Mouse (Mus musculus): ENCODE data around the gene Fance. TPM values are rescaled to one million over a fixed set of nuclear protein-coding genes. Genes with fewer than 3 reads are reported as not detected.
"Not testable (repeated sequence)": the region's sequence is repeated elsewhere in the genome, so short reads cannot be mapped to it uniquely, and the experiment has no call there.

Fance gene
- total RNA-seq, 2 experiments from 2014 or later, result 14.8 to 20.1 TPM

DNA sequence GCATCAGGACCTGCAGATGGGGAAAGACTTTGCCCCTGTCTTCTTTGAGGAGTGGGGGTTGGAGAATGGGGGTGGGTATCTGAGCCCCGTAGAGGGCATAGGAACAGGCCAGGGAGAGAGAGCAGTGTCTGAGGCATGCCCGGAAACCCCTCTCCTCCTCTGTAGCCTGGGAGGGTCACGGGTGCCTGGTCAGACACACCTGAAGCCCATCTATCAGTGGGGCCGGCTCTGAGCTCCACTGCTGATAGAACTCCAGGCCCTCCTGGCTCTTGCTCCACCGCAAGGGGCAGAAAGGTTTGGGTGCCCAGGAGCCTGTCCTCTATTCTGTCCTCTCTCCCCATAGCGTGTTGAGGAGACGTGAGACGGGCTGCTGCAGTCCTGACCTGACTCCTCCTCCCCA lies 12.4 kb downstream of the Fance start:
- DNase-seq, result no peak

- DNase-seq, result no peak
These were observed 13.6 kb downstream of the Fance start for GRCm38 (mm10) chr17:28326951-28327350.

- no peak for DNase-seq
These were observed 14.5 kb downstream of the Fance start for GRCm38 (mm10) chr17:28327673-28328325.

DNA sequence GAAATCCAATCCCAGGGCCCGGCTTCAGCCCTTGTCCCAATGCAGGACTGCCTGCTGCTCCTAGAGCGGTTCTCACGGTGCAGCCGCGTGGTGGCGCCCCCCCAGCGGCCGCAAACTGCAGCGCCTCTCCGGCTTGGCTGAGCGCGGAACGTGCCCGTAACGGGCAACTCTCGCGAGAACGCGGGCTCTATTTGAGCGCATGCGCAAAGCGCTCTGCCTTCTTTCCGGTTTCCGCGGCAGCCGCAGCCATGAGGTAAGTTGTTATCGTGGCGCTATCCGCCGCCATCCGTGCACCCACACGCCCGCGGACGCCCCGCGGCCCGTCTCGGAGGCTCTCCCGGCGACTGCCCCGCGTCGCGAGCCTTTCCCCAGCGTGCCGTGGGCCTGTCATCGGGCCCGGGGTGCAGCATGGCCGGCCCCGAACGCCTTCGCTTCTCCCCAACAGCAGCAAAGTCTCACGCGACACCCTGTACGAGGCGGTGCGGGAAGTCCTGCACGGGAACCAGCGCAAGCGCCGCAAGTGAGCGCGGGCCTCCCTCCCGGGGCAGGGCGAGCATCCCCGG lies 15.1 kb downstream of the Fance start, which contains the start of gene Rpl10a:
Rpl10a (plus strand) TSS at position 106 of the 563 bp plus-strand sequence.
- DNase-seq, result peak; percentile 99

GRCm38 (mm10) chr17:28328946-28329345 lies 15.6 kb downstream of the Fance start:
- DNase-seq, result peak; percentile 38

DNA sequence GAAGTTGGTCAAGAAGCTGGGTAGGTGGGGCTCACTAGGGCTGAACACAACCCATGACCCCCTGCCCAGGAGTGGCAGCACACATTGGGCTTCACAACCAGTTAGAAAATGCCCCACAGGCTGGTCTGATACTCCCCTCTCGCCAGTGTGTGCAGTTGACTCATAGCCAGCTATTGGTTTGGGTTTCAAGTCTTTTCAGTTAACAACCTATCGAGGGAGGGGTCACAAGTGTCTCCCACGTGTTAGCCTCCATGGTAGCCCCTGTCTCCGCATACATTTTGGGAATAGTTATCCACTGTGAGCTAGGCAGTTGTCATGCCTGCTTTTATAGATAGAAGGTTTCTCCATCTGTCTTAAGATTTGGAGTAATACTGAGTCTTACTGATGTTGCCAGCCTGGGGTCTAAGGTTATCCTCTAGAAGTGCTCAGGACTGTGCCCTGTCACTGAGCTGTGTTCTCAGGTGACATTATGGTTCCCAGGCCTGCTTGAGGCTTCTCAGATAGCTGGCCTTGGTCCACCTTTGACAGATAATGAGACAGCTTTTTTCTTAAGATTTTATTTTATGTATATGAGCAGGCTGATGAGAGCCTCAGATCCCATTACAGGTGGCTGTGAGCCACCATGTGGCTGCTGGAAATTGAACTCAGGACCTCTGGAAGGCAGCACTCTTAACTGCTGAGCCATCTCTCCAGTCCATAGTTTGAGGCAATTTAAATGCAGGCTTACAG lies 16.3 kb downstream of the Fance start:
- DNase-seq, result no peak

DNA sequence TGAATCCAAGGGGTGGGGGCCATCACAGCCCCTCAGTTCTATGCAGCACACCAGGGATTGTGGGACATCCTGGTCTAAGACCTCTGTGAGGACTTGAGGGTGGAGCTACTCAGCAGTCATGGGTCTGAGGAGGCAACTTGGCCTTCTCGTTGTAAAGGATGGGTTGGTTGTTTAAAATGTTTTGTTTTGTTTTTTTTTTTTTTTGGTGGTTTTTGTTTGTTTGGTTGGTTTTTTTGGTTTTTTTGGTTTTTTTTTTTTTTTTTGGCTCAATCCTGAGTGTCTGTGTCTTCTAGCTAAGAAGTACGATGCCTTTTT lies 16.9 kb downstream of the Fance start:
- DNase-seq, result no peak

- DNase-seq, result not testable (repeated sequence)
These were observed 17.3 kb downstream of the Fance start for GRCm38 (mm10) chr17:28330590-28330989.

GRCm38 (mm10) chr17:28331241-28332112 lies 18.2 kb downstream of the Fance start:
- no peak for DNase-seq

DNA sequence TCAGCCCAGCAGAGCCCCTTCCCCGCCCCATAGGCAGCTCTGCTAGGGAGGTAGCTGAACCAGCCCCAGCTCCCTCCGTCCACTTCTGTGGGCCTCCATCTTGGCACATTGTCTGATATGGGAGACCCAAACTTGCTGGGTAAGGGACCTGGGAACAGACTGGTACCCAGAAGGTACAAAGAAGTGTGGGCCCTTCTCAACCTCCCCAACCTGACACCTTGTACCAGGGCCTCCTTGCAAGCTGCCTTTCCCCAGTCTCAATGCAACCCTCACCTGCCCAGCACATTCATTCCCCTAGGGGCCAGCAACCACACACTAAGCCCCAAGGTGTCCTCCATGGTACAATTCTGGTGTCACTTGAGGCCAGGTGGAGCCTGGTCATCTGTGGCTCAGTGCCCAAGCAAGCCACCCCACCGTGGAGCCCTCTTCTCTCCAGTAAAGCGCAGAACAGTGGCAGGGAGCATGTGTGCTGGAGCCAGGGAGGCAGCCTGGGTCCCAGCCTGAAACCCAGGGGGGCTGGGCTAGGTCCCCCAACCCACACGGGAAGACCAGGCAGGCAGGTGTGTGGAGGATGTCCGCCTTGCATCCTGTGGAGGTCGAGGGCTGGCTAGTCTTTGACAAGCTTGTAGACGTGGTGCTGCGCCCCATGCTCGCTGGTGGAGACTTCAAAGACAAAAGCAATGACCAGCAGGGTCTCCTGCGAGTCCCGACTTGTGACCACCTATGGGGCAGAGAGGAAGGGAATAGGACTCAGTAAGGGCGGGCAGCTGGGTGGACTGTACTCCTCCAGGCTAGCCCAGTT lies 19.0 kb downstream of the Fance start:
- no peak for DNase-seq

DNA sequence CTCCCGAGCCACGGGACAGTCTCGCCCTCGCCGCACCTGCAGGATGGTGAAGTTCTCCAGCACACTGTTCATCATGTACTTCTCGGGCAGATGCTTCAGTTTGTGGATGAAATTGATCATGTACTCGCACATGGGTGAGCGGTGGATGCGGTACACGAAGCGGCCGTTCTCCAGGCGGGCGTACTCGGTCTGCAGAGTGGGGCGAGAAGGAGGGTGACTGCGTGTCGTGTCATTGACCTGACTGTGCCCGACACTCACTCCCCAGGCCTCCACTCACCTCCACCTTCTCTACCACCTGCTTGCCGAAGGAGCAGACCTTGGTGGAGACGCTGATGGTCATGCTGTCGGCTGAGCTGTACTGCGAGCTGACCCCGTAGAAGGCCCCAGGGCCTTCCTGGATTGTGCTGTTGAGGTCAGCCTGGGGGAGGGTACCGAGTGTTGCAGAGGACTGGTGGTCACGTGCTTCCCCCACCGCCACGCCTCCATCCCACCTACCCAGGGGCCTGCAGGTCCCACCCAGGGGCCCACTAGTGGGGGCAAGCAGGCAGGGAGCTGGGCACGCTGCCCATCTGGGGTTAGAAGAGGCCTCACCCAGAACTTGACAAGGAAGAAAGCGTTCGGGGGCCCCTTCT lies 19.7 kb downstream of the Fance start:
- no peak for DNase-seq

- DNase-seq, result no peak
These were observed 21.9 kb downstream of the Fance start for GRCm38 (mm10) chr17:28335267-28335666.

- DNase-seq, result no peak
These were observed 24.2 kb downstream of the Fance start for GRCm38 (mm10) chr17:28337547-28337946.

DNA sequence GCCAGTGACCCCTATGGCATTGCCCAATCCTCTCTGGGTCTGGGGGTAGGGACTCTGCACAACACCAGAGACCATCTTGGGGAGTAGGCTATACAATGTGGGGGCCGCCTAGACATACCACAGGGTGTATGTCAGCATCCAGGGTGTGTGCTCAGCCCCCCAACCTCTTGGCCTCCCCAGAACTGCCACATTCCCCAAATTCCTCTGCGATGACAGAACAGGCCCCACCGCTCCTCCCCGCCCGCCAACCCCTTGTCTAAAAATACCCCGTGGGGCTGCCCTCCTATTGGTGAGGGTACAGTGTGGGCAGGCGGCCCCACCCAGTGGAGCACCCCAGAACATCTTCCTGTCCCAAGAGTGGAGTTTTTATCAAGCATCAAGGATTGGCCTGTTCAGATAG lies 27.3 kb downstream of the Fance start:
- no peak for DNase-seq

GRCm38 (mm10) chr17:28341091-28341490 lies 27.8 kb downstream of the Fance start:
- DNase-seq, result peak; percentile 89

DNA sequence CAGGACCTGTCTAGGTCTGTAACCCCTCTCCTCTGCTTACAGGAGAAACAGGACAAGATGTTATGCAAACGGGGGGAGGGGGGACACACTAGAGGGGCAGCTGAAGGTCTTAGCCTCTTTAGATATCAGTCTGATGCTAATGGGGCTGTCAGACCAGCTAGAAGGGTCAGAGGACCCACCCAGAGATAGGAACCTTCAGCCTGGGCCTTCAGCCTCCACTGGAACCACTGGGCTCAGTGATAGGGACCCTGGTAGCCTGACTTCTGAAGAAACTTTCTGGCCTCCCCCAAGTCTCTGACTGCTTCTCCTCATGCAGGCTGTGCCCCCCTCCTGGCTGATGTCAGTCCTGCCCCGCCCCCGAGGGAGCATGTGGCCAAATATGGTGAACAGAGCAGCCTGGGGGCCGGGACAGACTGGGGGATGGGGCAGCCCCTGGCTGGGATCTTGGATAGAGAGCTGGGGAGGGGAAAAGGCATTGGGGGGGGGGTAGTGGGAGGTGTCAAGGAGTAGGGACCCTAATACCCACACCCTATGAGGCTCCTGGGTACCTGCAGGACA lies 30.8 kb downstream of the Fance start:
- DNase-seq, result no peak

DNA sequence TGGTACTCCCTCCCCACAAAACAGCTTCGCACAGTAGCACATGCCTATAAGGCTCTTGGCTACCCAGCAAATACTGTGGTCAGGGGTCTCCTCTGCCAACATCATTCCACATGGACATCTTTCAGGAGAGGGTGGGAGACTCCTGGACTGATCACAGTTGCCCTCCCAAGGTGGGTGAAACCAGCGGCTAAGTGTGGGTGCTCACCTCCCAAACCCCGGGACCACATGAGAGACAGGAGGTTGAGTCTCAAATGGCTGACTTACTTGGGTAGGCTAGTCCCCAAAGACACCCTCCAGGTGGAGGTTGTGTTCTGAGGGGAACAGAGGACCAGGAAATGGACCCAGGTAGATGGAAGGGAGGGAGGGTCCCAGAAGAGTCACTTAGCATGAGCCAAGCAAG lies 31.4 kb downstream of the Fance start:
- DNase-seq, result no peak

- no peak for DNase-seq
These were observed 32.0 kb downstream of the Fance start for GRCm38 (mm10) chr17:28345271-28345721.

- DNase-seq, result no peak
These were observed 32.6 kb downstream of the Fance start for GRCm38 (mm10) chr17:28345882-28346281.

GRCm38 (mm10) chr17:28347327-28347726 lies 34.0 kb downstream of the Fance start:
- DNase-seq, result no peak

GRCm38 (mm10) chr17:28348211-28348610 lies 34.9 kb downstream of the Fance start:
- no peak for DNase-seq
